Mouse (Mus musculus) midbrain, embryonic 13.5 days (tissue): ENCODE data around the gene Slc35e3. TPM values are rescaled to one million over a fixed set of nuclear protein-coding genes. Genes with fewer than 3 reads are reported as not detected.

Experiments
- ATAC-seq: fragments of 200-750 bp; cut with Nextera tagmentation; 2 replicates; pipeline ENCODE4 v1.8.0; 2017; ENCODE audit warnings: mild to moderate bottlenecking, moderate TSS enrichment, moderate library complexity
- H3K27ac ChIP-seq: fragments of 300-500 bp; sonication (generic); 2 replicates; pipeline ENCODE4 v1.5.1; 2015; ENCODE audit warnings: inconsistent platforms, mild to moderate bottlenecking, moderate library complexity
- H3K27me3 ChIP-seq: fragments of 300-500 bp; sonication (generic); 2 replicates; pipeline ENCODE4 v1.6.1; 2015; ENCODE audit warnings: mild to moderate bottlenecking, inconsistent platforms
- H3K36me3 ChIP-seq: fragments of 300-500 bp; sonication (generic); 2 replicates; pipeline ENCODE4 v1.6.1; 2015; ENCODE audit warnings: mild to moderate bottlenecking, inconsistent platforms
- H3K4me1 ChIP-seq: fragments of 300-500 bp; sonication (generic); replicated peaks from 2 replicates; pipeline ENCODE4 v1.6.1; 2015; ENCODE audit warnings: inconsistent platforms
- H3K4me2 ChIP-seq: fragments of 300-500 bp; sonication (generic); replicated peaks from 2 replicates; pipeline ENCODE4 v1.6.1; 2015; ENCODE audit warnings: moderate library complexity, mild to moderate bottlenecking, inconsistent platforms
- H3K4me3 ChIP-seq: fragments of 300-500 bp; sonication (generic); replicated peaks from 2 replicates; pipeline ENCODE4 v1.5.1; 2015; ENCODE audit warnings: mild to moderate bottlenecking, inconsistent platforms
- H3K9ac ChIP-seq: fragments of 300-500 bp; sonication (generic); replicated peaks from 2 replicates; pipeline ENCODE4 v1.6.1; 2015; ENCODE audit warnings: mild to moderate bottlenecking, inconsistent platforms
- H3K9me3 ChIP-seq: fragments of 300-500 bp; sonication (generic); 2 replicates; pipeline ENCODE4 v1.6.1; 2016; ENCODE audit warnings: mild to moderate bottlenecking, inconsistent platforms
- whole genome bisulfite sequencing: fragments of 180-500 bp; shearing (Covaris S2); methylation state at CpG from one replicate; pipeline ENCODE4 v1.1.7; 2015; 5-methylcytosine and 5-hydroxymethylcytosine counted together
- polyA plus RNA-seq: library from polyadenylated mRNA; unstranded; fragments of >200 nt; fragmentation: Nextera tagmentation; extraction: Ambion mirVana; gene quantifications from 2 replicates; pipeline ENCODE4 v1.2.1, GENCODE M21; 2015

Gene Slc35e3
- polyA plus RNA-seq, 1 experiment from 2014 or later, result 33.1 TPM

DNA sequence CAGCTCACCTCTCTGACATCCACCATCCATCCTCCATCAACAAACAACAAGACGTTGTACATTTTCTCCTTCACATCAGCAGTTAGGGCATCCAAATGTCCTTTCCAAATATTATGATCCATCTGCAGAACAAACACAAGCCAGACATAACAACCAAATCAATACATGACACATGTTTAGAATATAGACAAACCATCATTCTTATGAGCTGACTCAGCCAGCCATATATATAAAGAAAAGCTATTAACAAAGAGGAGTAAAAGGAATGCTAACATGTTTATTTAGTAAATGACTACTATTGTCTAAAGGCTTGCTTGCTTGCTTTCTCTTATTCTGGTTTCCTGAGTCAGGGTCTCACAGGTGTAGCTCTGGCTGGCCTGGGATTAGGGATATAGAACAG lies 11.1 kb upstream of the Slc35e3 start:
- H3K9ac ChIP-seq, result no peak overlapping the region
- H3K36me3 ChIP-seq, result peaks cover 89% of the 10 kb centered on the region
- no peak overlapping the region for H3K4me2 ChIP-seq
- H3K4me1 ChIP-seq, result no peaks in the 10 kb centered on the region
- H3K27ac ChIP-seq, result no peak overlapping the region
- ATAC-seq, result no peak
- 94% methylated on average over 1 of the region's 1 CpGs for WGBS
- no peaks in the 10 kb centered on the region for H3K27me3 ChIP-seq
- H3K9me3 ChIP-seq, result no peaks in the 10 kb centered on the region
- H3K4me3 ChIP-seq, result no peak overlapping the region

GRCm38 (mm10) chr10:117756784-117757183 lies 10.6 kb upstream of the Slc35e3 start:
- H3K4me1 ChIP-seq, result no peaks in the 10 kb centered on the region
- H3K36me3 ChIP-seq, result peaks cover 88% of the 10 kb centered on the region

GRCm38 (mm10) chr10:117755799-117756467 lies 9.8 kb upstream of the Slc35e3 start:
- Histone ChIP-seq H3K4me1 (no peaks in the 10 kb centered on the region), H3K27me3 (no peaks in the 10 kb centered on the region), H3K36me3 (peaks cover 88% of the 10 kb centered on the region), H3K9ac (no peak overlapping the region), H3K9me3 (no peaks in the 10 kb centered on the region), H3K4me3 (no peak overlapping the region), H3K27ac (no peak overlapping the region), H3K4me2 (no peak overlapping the region)
- no peak for ATAC-seq
- 92% methylated on average over 11 of the region's 11 CpGs for WGBS

More at GRCm38 (mm10) chr10:117756784-117757183, 10.6 kb upstream of the Slc35e3 start:
- no peaks in the 10 kb centered on the region for H3K27me3 ChIP-seq
- no peak overlapping the region for H3K4me2 ChIP-seq
- ATAC-seq, result no peak
- no peak overlapping the region for H3K4me3 ChIP-seq
- no peak overlapping the region for H3K9ac ChIP-seq
- no peak overlapping the region for H3K27ac ChIP-seq
- no peaks in the 10 kb centered on the region for H3K9me3 ChIP-seq
- WGBS, result 94% methylated on average over 5 of the region's 5 CpGs

DNA sequence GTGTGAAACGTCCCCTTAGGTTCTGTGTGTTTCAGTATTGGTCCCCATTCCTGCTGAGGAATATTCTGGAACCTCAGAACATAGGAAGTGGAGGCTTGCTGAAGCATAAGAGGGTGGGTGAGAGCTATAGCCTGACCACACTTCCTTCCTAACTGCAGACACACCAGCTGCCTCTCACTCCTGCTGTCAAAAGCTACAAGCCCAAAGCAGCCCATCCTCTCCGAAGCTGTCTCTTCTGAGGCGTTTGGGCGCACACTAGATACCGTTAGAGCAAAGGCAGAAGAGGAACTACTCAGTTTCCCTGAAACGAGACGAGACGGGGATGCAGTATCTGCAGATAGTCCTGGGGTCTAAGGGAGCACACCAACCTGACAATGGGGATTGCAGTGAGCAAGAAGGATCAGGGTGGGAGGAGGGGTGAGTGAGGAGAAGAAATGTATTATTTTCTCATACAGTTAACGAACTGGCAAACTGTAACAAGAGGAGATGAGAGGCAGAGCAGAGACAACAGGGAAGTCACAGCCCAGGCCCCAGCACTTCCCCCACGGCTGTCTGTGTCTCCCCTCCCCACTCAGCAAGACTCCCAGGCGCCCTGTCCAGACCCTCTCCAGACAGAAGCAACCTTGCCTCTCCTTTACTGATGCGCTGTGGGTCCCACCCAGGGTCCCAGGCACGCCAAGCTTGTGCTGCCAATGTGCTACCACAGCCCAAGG lies 9.1 kb upstream of the Slc35e3 start:
- Histone ChIP-seq H3K4me2 (no peak overlapping the region), H3K27ac (no peak overlapping the region), H3K9me3 (no peaks in the 10 kb centered on the region), H3K9ac (no peak overlapping the region), H3K36me3 (peaks cover 85% of the 10 kb centered on the region), H3K4me3 (no peak overlapping the region), H3K27me3 (no peaks in the 10 kb centered on the region), H3K4me1 (no peaks in the 10 kb centered on the region)
- 94% methylated on average over 13 of the region's 13 CpGs for WGBS
- ATAC-seq, result no peak

DNA sequence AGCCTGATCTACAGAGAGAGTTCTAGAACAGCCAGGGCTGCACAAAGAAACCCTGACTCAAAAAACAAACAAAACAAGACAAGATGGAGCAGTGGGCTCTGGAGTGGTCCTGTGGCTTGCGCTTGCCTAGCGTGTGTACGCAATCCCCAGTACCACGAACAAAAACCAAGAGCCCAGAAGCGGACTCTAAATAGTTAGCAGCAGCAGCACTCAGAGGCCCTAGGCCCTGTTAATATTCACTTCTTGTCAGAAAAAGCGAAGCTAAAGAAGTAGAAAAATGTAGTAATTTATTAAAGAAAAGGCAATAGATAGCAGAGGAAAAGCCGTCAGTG lies 8.4 kb upstream of the Slc35e3 start:
- peaks cover 85% of the 10 kb centered on the region for H3K36me3 ChIP-seq
- H3K9me3 ChIP-seq, result no peaks in the 10 kb centered on the region
- no peaks in the 10 kb centered on the region for H3K27me3 ChIP-seq
- H3K9ac ChIP-seq, result no peak overlapping the region
- H3K4me3 ChIP-seq, result no peak overlapping the region
- no peak overlapping the region for H3K4me2 ChIP-seq
- ATAC-seq, result no peak
- H3K4me1 ChIP-seq, result no peaks in the 10 kb centered on the region
- WGBS, result 96% methylated on average over 7 of the region's 7 CpGs
- H3K27ac ChIP-seq, result no peak overlapping the region

DNA sequence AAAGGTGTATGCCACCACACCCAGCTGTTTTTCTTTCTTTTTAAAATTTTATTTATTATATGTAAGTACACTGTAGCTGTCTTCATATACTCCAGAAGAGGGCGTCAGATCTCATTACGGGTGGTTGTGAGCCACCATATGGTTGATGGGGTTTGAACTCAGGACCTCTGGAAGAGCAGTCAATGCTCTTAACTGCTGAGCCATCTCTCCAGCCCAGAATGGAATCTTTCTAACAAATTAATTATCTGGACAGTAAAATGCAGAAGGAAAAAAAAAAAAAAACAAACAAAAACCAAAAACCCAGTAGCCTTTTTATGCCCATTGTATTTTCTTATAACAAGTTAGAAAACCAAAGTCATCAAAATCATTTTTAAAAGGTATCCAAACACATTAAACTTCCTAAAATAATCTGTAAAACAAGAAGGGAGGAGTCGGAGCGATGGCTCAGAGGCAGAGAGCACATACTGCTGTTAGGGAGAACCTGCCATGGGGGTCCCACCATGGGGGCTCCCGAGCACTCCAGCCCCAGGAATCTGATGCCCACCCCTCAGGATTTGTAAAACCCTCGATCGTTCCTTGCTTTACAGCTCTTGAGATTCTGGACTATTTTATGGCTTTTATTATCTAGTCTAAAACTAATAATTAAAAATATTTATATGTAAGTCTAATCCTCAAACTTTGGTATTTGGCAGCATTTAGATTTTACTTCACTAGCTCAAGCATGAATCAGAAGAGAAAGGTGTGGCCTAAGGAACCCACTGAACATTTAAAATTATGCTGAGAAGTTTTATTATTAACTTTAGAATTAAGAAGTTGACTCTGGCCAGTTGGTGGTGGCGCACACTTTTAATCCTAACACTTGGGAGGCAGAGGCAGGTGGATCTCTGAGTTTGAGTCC lies 7.8 kb upstream of the Slc35e3 start:
- no peak for ATAC-seq
- Histone ChIP-seq H3K27me3 (no peaks in the 10 kb centered on the region), H3K4me2 (no peak overlapping the region), H3K27ac (no peak overlapping the region), H3K4me3 (no peak overlapping the region), H3K36me3 (peaks cover 84% of the 10 kb centered on the region), H3K9me3 (no peaks in the 10 kb centered on the region), H3K4me1 (no peaks in the 10 kb centered on the region), H3K9ac (no peak overlapping the region)
- WGBS, result 96% methylated on average over 8 of the region's 8 CpGs

DNA sequence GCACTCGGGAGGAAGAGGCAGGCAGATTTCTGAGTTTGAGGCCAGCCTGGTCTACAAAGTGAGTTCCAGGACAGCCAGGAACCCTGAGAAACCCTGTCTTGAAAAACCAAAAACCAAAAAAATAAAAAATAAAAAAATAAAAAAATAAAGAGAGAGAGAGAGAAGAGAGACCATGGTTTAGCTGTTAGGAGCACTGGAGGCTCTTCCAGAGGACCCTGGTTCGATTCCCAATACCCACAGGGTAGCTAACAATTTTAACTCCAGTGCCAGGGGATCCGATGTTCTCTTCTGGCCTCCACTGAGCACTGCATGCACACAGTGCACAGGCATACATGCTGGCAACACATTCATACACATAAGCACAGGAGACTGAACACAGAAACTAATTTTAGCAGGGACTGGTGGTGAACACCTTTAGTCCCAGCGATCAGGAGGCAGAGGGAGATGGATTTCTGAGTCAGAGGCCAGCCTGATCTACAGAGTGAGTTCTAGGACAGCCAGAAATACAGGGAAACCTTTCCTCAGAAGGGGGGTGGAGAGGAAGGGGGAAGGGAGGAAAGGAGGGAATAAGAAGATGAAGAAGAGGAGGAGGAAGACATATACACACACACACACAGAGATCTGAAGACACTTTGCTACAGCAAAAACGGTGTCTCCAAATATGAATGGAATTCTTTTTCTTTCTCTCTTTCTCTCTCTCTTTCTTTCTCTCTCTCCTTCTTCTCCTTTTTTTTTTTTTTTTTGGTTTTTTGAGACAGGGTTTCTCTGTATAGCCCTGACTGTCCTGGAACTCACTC lies 6.9 kb upstream of the Slc35e3 start:
- Histone ChIP-seq H3K4me2 (no peak overlapping the region), H3K4me1 (no peaks in the 10 kb centered on the region), H3K9me3 (no peaks in the 10 kb centered on the region), H3K9ac (no peak overlapping the region), H3K4me3 (no peak overlapping the region), H3K27me3 (no peaks in the 10 kb centered on the region), H3K27ac (no peak overlapping the region), H3K36me3 (peaks cover 80% of the 10 kb centered on the region)
- ATAC-seq, result no peak
- WGBS, result 98% methylated on average over 5 of the region's 5 CpGs

GRCm38 (mm10) chr10:117752304-117752821 lies 6.2 kb upstream of the Slc35e3 start:
- ATAC-seq, result no peak
- peaks cover 73% of the 10 kb centered on the region for H3K36me3 ChIP-seq
- no peaks in the 10 kb centered on the region for H3K4me1 ChIP-seq
- H3K27me3 ChIP-seq, result no peaks in the 10 kb centered on the region
- H3K9ac ChIP-seq, result no peak overlapping the region
- no peaks in the 10 kb centered on the region for H3K9me3 ChIP-seq
- 96% methylated on average over 7 of the region's 7 CpGs for WGBS
- H3K27ac ChIP-seq, result no peak overlapping the region
- no peak overlapping the region for H3K4me3 ChIP-seq
- H3K4me2 ChIP-seq, result no peak overlapping the region

DNA sequence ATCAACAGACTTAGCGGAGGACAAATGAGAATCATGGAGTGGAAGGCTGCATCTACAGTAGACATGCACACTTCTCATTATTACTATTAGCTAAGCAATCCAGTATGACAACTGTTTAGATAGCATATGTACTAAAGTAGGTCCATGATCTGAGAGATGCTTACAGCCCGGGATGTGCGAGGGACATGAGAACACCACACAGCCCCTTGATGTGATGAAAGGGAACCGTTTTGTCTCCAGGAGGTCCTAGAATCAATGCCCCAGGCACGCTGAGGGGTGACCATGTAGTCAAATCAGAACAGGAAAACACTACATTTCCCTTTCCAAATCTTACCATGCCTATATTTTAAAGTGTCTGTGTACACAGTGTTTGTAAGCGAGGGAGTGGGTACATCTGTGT lies 5.6 kb upstream of the Slc35e3 start:
- H3K4me2 ChIP-seq, result no peak overlapping the region
- 98% methylated on average over 6 of the region's 6 CpGs for WGBS
- no peak overlapping the region for H3K4me3 ChIP-seq
- H3K4me1 ChIP-seq, result no peaks in the 10 kb centered on the region
- no peak overlapping the region for H3K27ac ChIP-seq
- peaks cover 67% of the 10 kb centered on the region for H3K36me3 ChIP-seq
- no peak overlapping the region for H3K9ac ChIP-seq
- no peaks in the 10 kb centered on the region for H3K9me3 ChIP-seq
- ATAC-seq, result no peak
- H3K27me3 ChIP-seq, result no peaks in the 10 kb centered on the region

DNA sequence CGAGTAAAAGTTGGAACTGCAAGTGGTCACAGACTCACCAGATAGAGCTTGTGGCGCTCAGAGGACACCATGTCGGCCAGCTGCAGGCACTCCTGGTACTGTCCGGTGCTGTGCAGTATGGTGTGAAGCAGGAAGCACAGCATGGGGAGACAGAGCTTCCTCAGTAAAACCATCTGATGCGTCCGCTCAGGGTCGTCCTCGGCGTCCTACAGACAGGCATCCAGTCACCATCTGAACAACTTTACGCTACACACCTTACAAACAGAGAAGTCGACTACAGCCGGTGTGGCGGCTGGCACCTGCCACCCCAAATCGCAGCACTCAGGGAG lies 5.1 kb upstream of the Slc35e3 start:
- Histone ChIP-seq H3K27me3 (no peaks in the 10 kb centered on the region), H3K9me3 (no peaks in the 10 kb centered on the region), H3K27ac (no peak overlapping the region), H3K4me1 (no peaks in the 10 kb centered on the region), H3K36me3 (peaks cover 62% of the 10 kb centered on the region), H3K4me2 (no peak overlapping the region), H3K4me3 (no peak overlapping the region), H3K9ac (no peak overlapping the region)
- ATAC-seq, result no peak
- WGBS, result 96% methylated on average over 14 of the region's 14 CpGs

DNA sequence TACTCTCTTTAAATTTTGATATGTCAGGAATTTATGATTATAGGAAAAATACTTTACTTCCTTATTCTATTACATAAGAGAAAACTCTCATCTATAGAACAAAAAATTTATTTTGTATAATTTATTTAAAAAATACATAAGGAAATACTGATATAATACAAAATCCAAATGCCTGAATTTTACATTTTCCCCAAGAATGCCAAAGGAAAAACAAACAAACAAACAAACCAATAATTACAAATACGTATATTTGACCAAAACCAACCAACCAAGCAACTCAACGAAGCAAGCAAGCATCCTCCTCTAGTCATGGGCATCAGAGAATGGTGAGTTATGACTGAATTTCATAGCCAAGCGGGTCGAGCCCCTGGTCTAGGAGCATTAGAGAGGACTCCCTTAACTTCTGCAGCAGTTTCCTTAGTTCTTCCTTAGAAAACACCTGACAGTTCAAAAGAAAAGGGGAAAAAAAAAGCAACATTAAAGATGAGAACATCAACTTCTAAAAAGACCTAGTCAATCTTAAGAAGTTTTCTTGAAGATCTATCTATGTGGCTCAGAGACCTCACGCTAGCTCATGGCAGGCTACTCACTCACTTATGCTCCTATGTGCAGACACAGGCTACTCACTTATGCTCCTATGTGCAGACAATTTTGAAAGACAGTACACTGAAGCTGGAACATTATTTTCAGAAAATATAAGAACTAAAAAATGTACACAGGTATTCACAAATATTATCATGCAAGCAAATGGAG lies 4.5 kb upstream of the Slc35e3 start:
- H3K4me3 ChIP-seq, result no peak overlapping the region
- WGBS, result 96% methylated on average over 5 of the region's 5 CpGs
- no peaks in the 10 kb centered on the region for H3K27me3 ChIP-seq
- H3K4me1 ChIP-seq, result no peaks in the 10 kb centered on the region
- no peaks in the 10 kb centered on the region for H3K9me3 ChIP-seq
- no peak overlapping the region for H3K4me2 ChIP-seq
- H3K27ac ChIP-seq, result no peak overlapping the region
- no peak overlapping the region for H3K9ac ChIP-seq
- no peak for ATAC-seq
- peaks cover 56% of the 10 kb centered on the region for H3K36me3 ChIP-seq
